Mouse (Mus musculus) layer of hippocampus, adult 9-11 months (tissue): ENCODE data around the gene Sytl3.
"Not testable (repeated sequence)": the region's sequence is repeated elsewhere in the genome, so short reads cannot be mapped to it uniquely, and the experiment has no call there.

ENCODE experiments used
- DNase-seq: peaks from one replicate; pipeline ENCODE4 v3.0.0; 2022

Sytl3 gene

GRCm38 (mm10) chr17:6647452-6647851, 11.4 kb upstream of the Sytl3 start:
- not testable (repeated sequence) for DNase-seq

- DNase-seq: not testable (repeated sequence)
Observed at GRCm38 (mm10) chr17:6650904-6651565, 7.9 kb upstream of the Sytl3 start.

- DNase-seq: not testable (repeated sequence)
Observed at GRCm38 (mm10) chr17:6653341-6653946, 5.4 kb upstream of the Sytl3 start.

GRCm38 (mm10) chr17:6655087-6655511, 3.8 kb upstream of the Sytl3 start:
- peak; percentile 33 for DNase-seq

- DNase-seq: peak; percentile 74
Observed at GRCm38 (mm10) chr17:6655567-6656281, 3.2 kb upstream of the Sytl3 start, which contains the start of gene Dynlt1f. Dynlt1f (minus strand) TSS chr17:6655900.

- not testable (repeated sequence) for DNase-seq
Observed at GRCm38 (mm10) chr17:6656471-6656870, 2.4 kb upstream of the Sytl3 start.

- not testable (repeated sequence) for DNase-seq
Observed at GRCm38 (mm10) chr17:6660589-6660988, 1.7 kb downstream of the Sytl3 start.

GRCm38 (mm10) chr17:6661093-6661816, 2.4 kb downstream of the Sytl3 start:
- not testable (repeated sequence) for DNase-seq

- not testable (repeated sequence) for DNase-seq
Observed at GRCm38 (mm10) chr17:6662840-6663239, 3.9 kb downstream of the Sytl3 start.

GRCm38 (mm10) chr17:6665389-6665788, 6.5 kb downstream of the Sytl3 start:
- not testable (repeated sequence) for DNase-seq

GRCm38 (mm10) chr17:6668522-6668921, 9.6 kb downstream of the Sytl3 start:
- DNase-seq: not testable (repeated sequence)

- DNase-seq: not testable (repeated sequence)
Observed at GRCm38 (mm10) chr17:6674297-6674696, 15.4 kb downstream of the Sytl3 start.

GRCm38 (mm10) chr17:6678063-6678462, 19.2 kb downstream of the Sytl3 start:
- not testable (repeated sequence) for DNase-seq

GRCm38 (mm10) chr17:6681721-6682120, 22.8 kb downstream of the Sytl3 start:
- not testable (repeated sequence) for DNase-seq

- not testable (repeated sequence) for DNase-seq
Observed at GRCm38 (mm10) chr17:6683702-6684101, 24.8 kb downstream of the Sytl3 start.

GRCm38 (mm10) chr17:6684464-6685287, 25.8 kb downstream of the Sytl3 start:
- DNase-seq: not testable (repeated sequence)

- DNase-seq: not testable (repeated sequence)
Observed at GRCm38 (mm10) chr17:6685288-6685818, 26.5 kb downstream of the Sytl3 start.

- not testable (repeated sequence) for DNase-seq
Observed at GRCm38 (mm10) chr17:6686299-6686971, 27.5 kb downstream of the Sytl3 start.

GRCm38 (mm10) chr17:6689344-6689743, 30.5 kb downstream of the Sytl3 start:
- DNase-seq: not testable (repeated sequence)

GRCm38 (mm10) chr17:6691596-6691995, 32.7 kb downstream of the Sytl3 start:
- peak; percentile 77 for DNase-seq

- DNase-seq: not testable (repeated sequence)
Observed at GRCm38 (mm10) chr17:6695712-6696111, 36.8 kb downstream of the Sytl3 start.
